Mouse (Mus musculus) c-Kit-positive CD71-negative TER-119-negative erythroid progenitor cells, embryonic 14.5 days (primary cell): Measurements from ENCODE around the gene Nhsl1.

Source experiments
- DNase-seq: peaks from one replicate; pipeline ENCODE4 v3.0.0-alpha.2; 2013; ENCODE audit warnings: low read depth

Nhsl1 gene

DNA sequence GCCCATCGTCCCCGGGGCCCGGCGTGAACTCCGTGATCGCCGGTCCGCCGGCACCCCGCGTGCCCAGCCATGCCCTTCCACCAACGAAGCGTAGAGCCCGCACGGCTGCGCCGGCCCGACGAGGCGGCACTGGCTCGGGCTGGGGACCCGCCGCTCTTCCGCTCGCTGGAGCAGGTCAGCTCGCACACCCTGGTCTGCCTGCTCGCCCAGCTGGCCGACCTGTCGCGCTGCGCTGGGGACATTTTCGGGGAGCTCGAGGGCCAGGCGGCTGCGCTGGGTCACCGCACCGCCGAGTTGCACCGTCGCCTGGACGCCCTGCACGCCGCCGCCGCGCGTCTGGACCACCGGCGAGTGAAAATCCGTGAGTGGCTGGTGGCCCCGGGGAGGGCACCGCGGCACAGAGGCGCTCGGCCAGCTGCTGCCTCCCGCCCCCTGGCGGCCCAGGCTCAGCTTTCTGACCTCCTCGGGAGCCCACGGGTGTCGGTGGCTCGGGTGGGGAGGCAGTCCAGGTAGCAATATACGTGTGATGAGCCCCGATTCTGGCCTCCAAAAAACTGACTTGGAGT, at the start of gene Nhsl1:
Gene Nhsl1, plus strand, starts transcription at position 70 of the 566 bp plus-strand sequence.
- DNase-seq = no peak

DNA sequence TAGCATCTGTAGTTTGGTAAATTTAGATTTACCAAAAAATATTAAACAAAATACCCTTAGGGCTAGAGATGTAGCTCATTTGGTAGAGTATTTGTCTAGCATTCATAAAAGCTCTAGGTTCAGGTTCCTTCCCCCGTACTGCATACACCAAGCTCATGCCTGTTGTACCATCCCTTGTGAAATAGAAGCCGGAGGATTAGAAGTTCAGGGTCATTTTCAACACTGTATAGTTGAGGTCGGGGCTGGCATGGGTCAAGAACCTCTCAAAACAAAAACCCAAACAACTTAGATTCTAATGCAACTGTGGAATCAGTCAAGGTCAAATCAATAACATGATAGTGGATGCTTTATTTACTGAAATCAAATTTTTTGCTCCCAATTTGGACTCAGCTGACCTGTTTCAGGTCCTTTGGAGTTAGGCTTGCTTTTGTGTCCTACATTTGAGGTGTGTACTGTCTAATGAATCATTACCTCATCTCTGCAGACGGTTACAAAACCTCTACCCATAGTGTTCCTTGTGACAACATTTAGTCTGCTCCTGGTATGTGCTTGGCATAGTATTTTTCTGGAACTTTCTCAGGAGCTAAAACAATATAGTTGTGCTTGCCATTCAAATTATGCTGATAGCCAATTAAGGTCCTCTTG, 42.6 kb upstream of the Nhsl1 start:
- DNase-seq = no peak

DNA sequence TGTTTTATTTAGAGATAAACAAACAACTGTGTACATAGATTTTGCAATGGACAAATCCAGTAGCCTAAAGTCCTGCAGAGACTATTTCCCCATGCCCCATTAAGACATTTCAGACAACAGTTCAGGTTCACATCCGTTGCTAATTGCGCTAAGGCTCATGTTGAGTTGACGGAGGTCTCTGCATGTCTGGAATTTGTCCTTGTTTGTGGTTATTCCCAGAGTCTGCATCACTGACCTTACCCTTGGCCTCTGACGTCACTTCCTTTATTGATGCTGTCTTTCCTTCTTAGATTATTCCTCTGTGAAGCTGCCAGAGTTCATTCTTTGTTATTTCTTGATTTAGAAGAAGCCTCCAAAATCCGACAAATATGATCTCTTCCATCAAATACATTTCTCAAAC, 34.8 kb upstream of the Nhsl1 start:
- no peak for DNase-seq

DNA sequence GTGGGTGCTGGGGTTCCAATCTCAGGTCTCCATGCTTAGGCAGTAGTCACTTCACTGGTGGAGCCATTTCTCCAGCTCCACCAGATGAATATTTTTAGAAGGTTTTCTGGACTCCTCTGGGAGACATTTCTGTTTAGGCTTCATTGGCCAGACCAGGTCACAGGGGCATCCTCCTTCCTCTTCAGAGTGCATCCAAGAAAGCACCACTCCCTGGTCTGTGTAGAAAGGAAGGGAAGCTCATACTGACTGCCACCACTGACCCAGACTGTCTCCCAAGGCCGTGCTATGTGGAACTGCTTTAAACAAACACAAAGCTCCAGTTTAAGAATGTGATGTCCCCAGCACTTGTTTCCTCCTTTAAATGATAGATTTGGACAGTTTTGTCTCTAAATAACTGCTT, 29.3 kb upstream of the Nhsl1 start:
- DNase-seq = no peak

- DNase-seq = no peak
Observed at GRCm38 (mm10) chr10:18305106-18305505, 13.7 kb upstream of the Nhsl1 start.

DNA sequence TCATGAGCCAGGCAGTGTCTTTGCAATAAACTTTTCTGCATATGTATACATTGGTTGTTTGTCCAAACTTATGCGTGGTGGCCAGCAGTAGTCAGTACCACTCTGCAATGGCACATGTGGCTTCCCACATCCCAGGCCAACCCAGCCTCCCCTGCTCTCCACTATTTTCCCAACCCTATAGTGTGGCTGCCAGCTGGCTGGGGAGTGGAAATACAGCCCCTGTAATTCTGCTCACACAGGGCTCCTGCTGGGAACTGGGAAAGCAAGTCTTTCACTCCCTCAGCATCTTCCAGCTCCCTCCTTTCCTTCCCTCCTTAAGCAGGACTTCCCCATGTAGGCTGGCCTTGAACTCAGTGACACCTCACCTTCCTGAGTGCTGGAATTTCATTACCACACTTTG, 3.7 kb upstream of the Nhsl1 start:
- DNase-seq = no peak

DNA sequence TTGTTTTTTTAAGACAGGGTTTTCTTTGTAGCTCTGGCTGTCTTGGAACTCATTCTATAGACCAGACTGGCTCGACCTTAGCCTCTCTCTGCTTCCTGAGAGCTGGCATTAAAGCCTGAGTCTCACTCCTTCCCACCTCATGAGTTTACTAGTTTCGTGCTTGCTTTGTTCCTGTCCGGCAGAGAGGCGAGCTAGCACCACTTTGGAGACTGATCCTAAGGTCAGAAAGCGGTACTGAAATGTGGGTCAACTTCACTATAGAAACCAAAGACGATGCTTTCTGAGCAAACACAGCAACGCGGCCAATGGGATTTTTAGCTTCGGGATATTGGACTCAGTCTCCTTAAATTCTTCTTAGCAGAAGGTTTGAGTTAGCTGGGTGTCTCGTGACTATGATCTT, 1.3 kb upstream of the Nhsl1 start:
- no peak for DNase-seq

GRCm38 (mm10) chr10:18317961-18318915, 547 bp upstream of the Nhsl1 start:
- no peak for DNase-seq

DNA sequence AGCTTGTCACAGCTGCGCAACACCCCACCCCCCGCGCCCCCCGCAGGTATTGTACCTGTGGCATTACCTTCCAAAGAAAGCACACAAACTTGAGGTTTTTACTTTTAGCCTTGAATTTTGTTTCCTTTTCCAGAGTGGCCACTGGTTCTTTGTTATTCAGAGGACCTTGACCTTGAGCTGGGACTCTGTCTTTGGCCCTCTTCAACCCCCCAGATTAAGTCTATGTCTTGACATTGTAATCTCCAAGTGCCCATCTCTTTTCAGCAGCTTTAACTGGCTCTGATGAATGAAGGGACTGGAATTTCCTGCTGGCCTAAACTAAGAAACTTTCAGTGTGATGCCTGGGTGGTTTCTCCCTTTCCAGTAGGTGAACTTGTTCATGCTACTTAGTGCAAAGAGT, 906 bp downstream of the Nhsl1 start:
- no peak for DNase-seq

DNA sequence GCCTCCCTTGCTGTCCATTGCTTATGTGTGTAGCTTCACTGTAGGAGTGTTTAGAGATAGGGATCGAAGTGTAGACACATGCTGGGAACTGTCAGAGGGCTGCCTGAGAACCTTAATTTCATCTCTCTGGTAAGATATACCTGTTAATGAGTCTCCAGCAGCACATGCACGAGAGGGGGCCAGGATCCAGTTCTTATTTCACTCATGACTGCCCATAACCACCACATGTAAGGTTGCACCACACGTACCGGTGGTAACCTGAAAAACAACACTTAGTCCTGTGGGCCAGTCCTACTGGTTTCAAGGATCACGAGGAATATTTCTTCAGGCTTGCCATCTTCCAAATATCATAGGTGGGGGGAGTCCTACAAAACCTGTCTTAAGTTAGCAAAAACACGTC, 3.1 kb downstream of the Nhsl1 start:
- DNase-seq = no peak

GRCm38 (mm10) chr10:18323701-18324100, 4.9 kb downstream of the Nhsl1 start:
- DNase-seq = no peak

- DNase-seq = no peak
Observed at GRCm38 (mm10) chr10:18328331-18328908, 9.6 kb downstream of the Nhsl1 start.

DNA sequence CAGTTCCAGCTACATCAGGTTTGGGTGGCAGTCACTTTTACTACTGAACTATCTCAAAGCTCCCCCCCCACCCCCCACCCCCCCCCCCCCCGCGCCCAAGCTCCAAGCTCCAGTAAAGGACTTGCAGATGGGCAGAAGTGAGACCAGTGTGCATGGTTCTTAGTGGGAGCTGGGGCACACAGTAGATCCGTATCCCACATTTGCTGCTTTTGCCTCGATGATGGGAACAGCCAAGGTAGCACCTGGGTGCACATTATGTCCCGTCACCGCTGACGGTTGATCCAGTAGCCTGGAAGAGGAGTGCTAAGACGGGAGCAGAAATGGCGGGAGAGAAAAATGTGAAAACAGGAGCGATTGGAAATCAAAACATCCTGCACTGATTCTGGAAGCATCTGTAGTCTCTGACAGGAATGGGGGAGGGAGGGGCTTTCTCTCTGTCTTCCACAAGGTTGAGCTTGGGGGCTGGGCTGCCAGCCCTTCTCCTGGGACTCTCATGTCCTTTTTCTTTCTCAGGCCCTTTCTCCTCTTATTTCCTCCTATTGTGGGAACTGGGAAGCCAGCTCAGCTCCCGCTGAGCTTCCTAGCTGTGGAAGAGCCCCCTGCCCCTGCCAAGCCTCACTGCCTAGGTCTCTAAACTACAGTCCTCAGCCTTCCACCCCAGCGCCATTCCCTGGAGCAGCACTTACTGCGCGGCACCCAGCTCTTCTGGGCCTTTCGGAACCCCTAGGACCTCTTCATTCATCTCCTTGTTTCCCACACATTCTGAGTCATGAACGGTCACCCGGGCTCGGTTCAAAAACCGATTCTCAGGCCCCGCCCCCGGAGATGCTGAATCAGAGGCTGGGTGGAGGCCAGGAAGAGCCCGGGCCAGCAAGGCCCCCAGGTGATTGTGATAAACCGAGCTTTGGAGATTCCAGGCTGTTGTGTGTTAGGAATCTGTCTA, 10.6 kb downstream of the Nhsl1 start:
- no peak for DNase-seq

GRCm38 (mm10) chr10:18330445-18330844, 11.7 kb downstream of the Nhsl1 start:
- no peak for DNase-seq

- no peak for DNase-seq
Observed at GRCm38 (mm10) chr10:18333575-18333974, 14.8 kb downstream of the Nhsl1 start.

GRCm38 (mm10) chr10:18334176-18334575, 15.4 kb downstream of the Nhsl1 start:
- no peak for DNase-seq

GRCm38 (mm10) chr10:18334734-18335133, 15.9 kb downstream of the Nhsl1 start:
- DNase-seq = no peak

GRCm38 (mm10) chr10:18337725-18338124, 18.9 kb downstream of the Nhsl1 start:
- no peak for DNase-seq

- no peak for DNase-seq
Observed at GRCm38 (mm10) chr10:18339386-18339785, 20.6 kb downstream of the Nhsl1 start.

DNA sequence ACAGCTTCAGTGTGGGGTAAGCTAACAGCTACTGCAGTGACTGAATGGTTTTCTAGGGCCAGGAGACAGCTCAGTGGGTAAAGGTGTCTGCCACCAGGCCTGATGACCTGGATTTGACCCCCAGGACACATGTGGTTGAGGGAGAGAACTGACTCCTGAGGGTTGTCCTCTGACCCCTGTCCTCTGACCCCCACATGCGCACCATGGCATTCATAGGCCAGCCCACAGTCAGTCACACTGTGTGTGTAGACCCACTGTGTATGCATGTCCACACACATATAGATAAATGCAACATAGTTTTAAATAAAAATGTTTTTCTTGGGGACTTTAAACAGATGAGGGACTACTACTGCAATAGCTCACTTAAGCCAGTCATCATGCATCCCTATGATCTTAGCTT, 22.1 kb downstream of the Nhsl1 start:
- DNase-seq = no peak

DNA sequence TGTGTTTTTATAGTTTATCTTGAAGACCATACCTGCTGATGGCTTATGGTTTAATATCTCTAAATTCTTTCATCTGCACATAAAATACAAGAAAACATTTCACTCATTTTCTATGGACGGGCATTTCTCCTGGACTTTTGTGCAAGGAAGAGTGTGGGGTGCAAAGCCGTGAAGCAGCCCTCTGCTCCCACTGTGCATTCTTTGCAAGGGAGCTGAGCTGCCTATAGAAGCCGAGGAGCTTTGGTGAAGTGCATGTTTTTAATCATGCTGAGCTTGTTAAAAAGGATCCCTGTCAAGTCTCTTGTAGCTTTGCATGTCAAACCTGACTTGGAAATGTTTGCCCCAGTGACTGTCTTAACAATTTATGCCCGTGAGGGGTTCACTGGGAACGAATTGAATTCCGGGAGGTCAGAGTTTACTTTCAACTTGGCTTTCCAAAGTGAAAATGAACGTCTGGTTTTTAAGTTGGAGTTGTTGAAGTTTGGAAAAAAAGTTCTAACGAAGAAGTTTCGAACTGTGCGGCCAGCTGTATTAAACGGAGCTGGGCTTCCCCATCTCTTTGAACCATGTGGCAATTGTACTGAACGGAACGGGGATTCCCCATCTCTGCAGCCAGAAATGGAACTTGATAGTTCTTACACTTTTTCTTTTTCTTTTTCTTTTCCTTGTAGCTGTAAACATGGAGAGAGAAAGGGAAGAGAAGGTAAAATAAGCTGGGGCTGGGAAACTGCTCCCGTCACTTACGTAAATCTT, 22.8 kb downstream of the Nhsl1 start:
- no peak for DNase-seq
